Comparison of ENCODE assay signal across 25 mouse cellular contexts in genomic region chr8:76538806-76539480, GRCm38 (mm10).
DNase-seq lines count a peak whose midpoint lies in the region; ATAC-seq and TF ChIP-seq lines count a peak whose summit lies in the region.
"Had no signal": no experiment of that assay in that cellular context is flagged by ENCODE, and none has a peak within 500 bp of the region (broad histone marks: within the 10 kb centered on the region; RNA-seq: fewer than 3 reads in every experiment).

No protein-coding gene starts in this region.

- peak overlapping the region; percentile 90 for H3K27ac ChIP-seq in layer of hippocampus, adult 2 months
- H3K27ac ChIP-seq: embryonic facial prominence, embryonic 12.5 days; heart, embryonic 13.5 days; hindbrain, embryonic 14.5 days; intestine, embryonic 15.5 days; kidney, embryonic 15.5 days; limb, embryonic 13.5 days; liver, embryonic 14.5 days; lung, embryonic 15.5 days; midbrain, embryonic 12.5 days; neural tube, embryonic 12.5 days; stomach, postnatal 0 days had no signal

- ATAC-seq in frontal cortex, adult (ENCODE audit: low TSS enrichment): peak; percentile 87
- ATAC-seq: CD4-positive, CD25-positive, alpha-beta regulatory T cell, adult 4 months; forebrain, embryonic 14.5 days; intestine, embryonic 15.5 days; Patski had no signal

- H3K4me3 ChIP-seq in layer of hippocampus, adult 2 months: no peak overlapping the region
- H3K4me3 ChIP-seq: embryonic facial prominence, embryonic 12.5 days; heart, embryonic 13.5 days; intestine, embryonic 15.5 days; kidney, embryonic 15.5 days; limb, embryonic 13.5 days; lung, embryonic 15.5 days; midbrain, embryonic 12.5 days; neural tube, embryonic 12.5 days had no signal

- DNase-seq in frontal cortex, postnatal 14 days (ENCODE audit: low spot score in 2 of 2): no peak
- DNase-seq in layer of hippocampus, adult 2 months (ENCODE audit: low spot score in 2 of 2): peak; percentile 55 to 84
- peak; percentile 39 to 50 for DNase-seq in left cerebral cortex, adult 18-20 months (ENCODE audit: low spot score in 2 of 2)
- DNase-seq in right cerebral cortex, postnatal 14 days: peak; percentile 9
- DNase-seq in thymus, postnatal 4 days: no peak
- DNase-seq in testis, postnatal 10 days (ENCODE audit: low spot score): no peak
- DNase-seq in c-Kit-positive CD71-positive TER-119-positive erythroid progenitor cells, embryonic 14.5 days (ENCODE audit: low spot score): no peak
- DNase-seq: adrenal gland, adult 8-10 months; cerebellum, adult 11 months; cerebellum, postnatal 10 days had no signal

- TF ChIP-seq CTCF in layer of hippocampus, adult 2 months (conservative IDR thresholded peaks at IDR 0.05): no peak

Comparison
In these comparisons a context has a peak if more than half of its experiments do, and no peak if none do; other contexts are left out.
1. DNase-seq: peak in layer of hippocampus, adult 2 months (2 of 2), left cerebral cortex, adult 18-20 months (2 of 2) and right cerebral cortex, postnatal 14 days (single experiment); none in frontal cortex, postnatal 14 days (0 of 2), thymus, postnatal 4 days (single experiment), testis, postnatal 10 days (single experiment) and c-Kit-positive CD71-positive TER-119-positive erythroid progenitor cells, embryonic 14.5 days (single experiment).